Mouse (Mus musculus): ENCODE data around the gene Ccr2. TPM values are rescaled to one million over a fixed set of nuclear protein-coding genes. Genes with fewer than 3 reads are reported as not detected.

Gene Ccr2
- polyA plus RNA-seq, 1 experiment = 21.5 TPM

- WGBS = 13% methylated on average over 2 of the region's 2 CpGs
- Histone ChIP-seq H3K27ac (ENCODE audit: control insufficient read depth, insufficient read depth, low read depth, low read length, poor library complexity) (no peak overlapping the region), H3K4me1 (ENCODE audit: control insufficient read depth, insufficient read depth, low read length) (no peaks in the 10 kb centered on the region; the same call in 1 of the 2 replicates), H3K4me3 (replicated peaks; ENCODE audit: control insufficient read depth, low read depth, low read length) (no peak overlapping the region)
- TF ChIP-seq CTCF (IDR thresholded peaks at IDR 0.05; ENCODE audit: control insufficient read depth, insufficient read depth, low read length) = no peak
- TF ChIP-seq POLR2A (IDR thresholded peaks at IDR 0.05; ENCODE audit: borderline replicate concordance, control insufficient read depth, low read depth, low read length) = no peak
These were observed 6.8 kb downstream of the Ccr2 start for GRCm38 (mm10) chr9:124108356-124109127.

- no peaks in the 10 kb centered on the region; the same call in 1 of the 2 replicates for H3K4me1 ChIP-seq (ENCODE audit: control insufficient read depth, insufficient read depth, low read length)
- H3K27ac ChIP-seq (ENCODE audit: control insufficient read depth, insufficient read depth, low read depth, low read length, poor library complexity) = no peak overlapping the region
- 56% methylated on average over 1 of the region's 1 CpGs for WGBS
- no peak for TF ChIP-seq POLR2A (IDR thresholded peaks at IDR 0.05; ENCODE audit: borderline replicate concordance, control insufficient read depth, low read depth, low read length)
- TF ChIP-seq CTCF (IDR thresholded peaks at IDR 0.05; ENCODE audit: control insufficient read depth, insufficient read depth, low read length) = no peak
- no peak overlapping the region for H3K4me3 ChIP-seq (replicated peaks; ENCODE audit: control insufficient read depth, low read depth, low read length)
These were observed 10.2 kb downstream of the Ccr2 start for GRCm38 (mm10) chr9:124111997-124112396.

- H3K27ac ChIP-seq (ENCODE audit: control insufficient read depth, insufficient read depth, low read depth, low read length, poor library complexity) = no peak overlapping the region
- no peak overlapping the region for H3K4me3 ChIP-seq (replicated peaks; ENCODE audit: control insufficient read depth, low read depth, low read length)
- WGBS = 66% methylated on average over 1 of the region's 1 CpGs
- TF ChIP-seq POLR2A (IDR thresholded peaks at IDR 0.05; ENCODE audit: borderline replicate concordance, control insufficient read depth, low read depth, low read length) = no peak
- TF ChIP-seq CTCF (IDR thresholded peaks at IDR 0.05; ENCODE audit: control insufficient read depth, insufficient read depth, low read length) = no peak
- no peaks in the 10 kb centered on the region; the same call in 1 of the 2 replicates for H3K4me1 ChIP-seq (ENCODE audit: control insufficient read depth, insufficient read depth, low read length)
These were observed 11.0 kb downstream of the Ccr2 start for GRCm38 (mm10) chr9:124112591-124113239.

- Histone ChIP-seq H3K4me3 (replicated peaks; ENCODE audit: control insufficient read depth, low read depth, low read length) (no peak overlapping the region), H3K27ac (ENCODE audit: control insufficient read depth, insufficient read depth, low read depth, low read length, poor library complexity) (no peak overlapping the region), H3K4me1 (ENCODE audit: control insufficient read depth, insufficient read depth, low read length) (no peaks in the 10 kb centered on the region)
- TF ChIP-seq CTCF (IDR thresholded peaks at IDR 0.05; ENCODE audit: control insufficient read depth, insufficient read depth, low read length) = no peak
- 91% methylated on average over 1 of the region's 1 CpGs for WGBS
These were observed 12.0 kb downstream of the Ccr2 start for GRCm38 (mm10) chr9:124113777-124114176.

GRCm38 (mm10) chr9:124118489-124118888, 16.7 kb downstream of the Ccr2 start:
- TF ChIP-seq CTCF (IDR thresholded peaks at IDR 0.05; ENCODE audit: control insufficient read depth, insufficient read depth, low read length) = peak; percentile 78
- TF ChIP-seq POLR2A (IDR thresholded peaks at IDR 0.05; ENCODE audit: borderline replicate concordance, control insufficient read depth, low read depth, low read length) = no peak
- no peak overlapping the region for H3K4me3 ChIP-seq (replicated peaks; ENCODE audit: control insufficient read depth, low read depth, low read length)
- 93% methylated on average over 1 of the region's 1 CpGs for WGBS
- no peak overlapping the region for H3K27ac ChIP-seq (ENCODE audit: control insufficient read depth, insufficient read depth, low read depth, low read length, poor library complexity)
- H3K4me1 ChIP-seq (ENCODE audit: control insufficient read depth, insufficient read depth, low read length) = no peaks in the 10 kb centered on the region

- H3K27ac ChIP-seq (ENCODE audit: control insufficient read depth, insufficient read depth, low read depth, low read length, poor library complexity) = no peak within 1 kb of the TSS
- H3K4me1 ChIP-seq (ENCODE audit: control insufficient read depth, insufficient read depth, low read length) = peaks cover 1% of the 10 kb centered on the region; the same call in 1 of the 2 replicates
- H3K4me3 ChIP-seq (replicated peaks; ENCODE audit: control insufficient read depth, low read depth, low read length) = no peak within 1 kb of the TSS
- TF ChIP-seq POLR2A (IDR thresholded peaks at IDR 0.05; ENCODE audit: borderline replicate concordance, control insufficient read depth, low read depth, low read length) (no peak), CTCF (IDR thresholded peaks at IDR 0.05; ENCODE audit: control insufficient read depth, insufficient read depth, low read length) (no peak)
- WGBS = 29% methylated on average over 3 of the region's 3 CpGs
These were observed 19.8 kb downstream of the Ccr2 start, which contains the start of gene Ccr5 for GRCm38 (mm10) chr9:124121387-124122184. Gene Ccr5 (plus strand): TSS chr9:124121543.

GRCm38 (mm10) chr9:124125576-124125975, 23.8 kb downstream of the Ccr2 start:
- Histone ChIP-seq H3K4me1 (ENCODE audit: control insufficient read depth, insufficient read depth, low read length) (peaks cover 1% of the 10 kb centered on the region; the same call in 1 of the 2 replicates), H3K27ac (ENCODE audit: control insufficient read depth, insufficient read depth, low read depth, low read length, poor library complexity) (no peak overlapping the region), H3K4me3 (replicated peaks; ENCODE audit: control insufficient read depth, low read depth, low read length) (no peak overlapping the region)
- TF ChIP-seq CTCF (IDR thresholded peaks at IDR 0.05; ENCODE audit: control insufficient read depth, insufficient read depth, low read length) (no peak), POLR2A (IDR thresholded peaks at IDR 0.05; ENCODE audit: borderline replicate concordance, control insufficient read depth, low read depth, low read length) (no peak)
- 71% methylated on average over 11 of the region's 11 CpGs for WGBS

- Histone ChIP-seq H3K4me3 (replicated peaks; ENCODE audit: control insufficient read depth, low read depth, low read length) (no peak overlapping the region), H3K27ac (ENCODE audit: control insufficient read depth, insufficient read depth, low read depth, low read length, poor library complexity) (no peak overlapping the region), H3K4me1 (ENCODE audit: control insufficient read depth, insufficient read depth, low read length) (peaks cover 1% of the 10 kb centered on the region; the same call in 1 of the 2 replicates)
- TF ChIP-seq CTCF (IDR thresholded peaks at IDR 0.05; ENCODE audit: control insufficient read depth, insufficient read depth, low read length) (no peak), POLR2A (IDR thresholded peaks at IDR 0.05; ENCODE audit: borderline replicate concordance, control insufficient read depth, low read depth, low read length) (no peak)
- WGBS = 20% methylated on average over 5 of the region's 5 CpGs
These were observed 24.6 kb downstream of the Ccr2 start for GRCm38 (mm10) chr9:124126373-124126772.

Measured in bone marrow, adult 2 months (tissue).